Mouse (Mus musculus) spleen, adult 2 months (tissue): Measurements from ENCODE around the gene Kcnk7.

Experiments used
- CTCF ChIP-seq: fragments of 200-500 bp; IDR thresholded peaks from 2 replicates; pipeline ENCODE4 v1.5.1; 2011; ENCODE audit warnings: mild to moderate bottlenecking, inconsistent platforms; ENCODE audit not compliant: insufficient read depth, insufficient read length, insufficient replicate concordance; ENCODE audit errors: extremely low read depth
- POLR2A ChIP-seq: fragments of 200-500 bp; IDR thresholded peaks from 2 replicates; pipeline ENCODE4 v1.6.1; 2011; ENCODE audit warnings: low read depth, low read length, inconsistent platforms

DNA sequence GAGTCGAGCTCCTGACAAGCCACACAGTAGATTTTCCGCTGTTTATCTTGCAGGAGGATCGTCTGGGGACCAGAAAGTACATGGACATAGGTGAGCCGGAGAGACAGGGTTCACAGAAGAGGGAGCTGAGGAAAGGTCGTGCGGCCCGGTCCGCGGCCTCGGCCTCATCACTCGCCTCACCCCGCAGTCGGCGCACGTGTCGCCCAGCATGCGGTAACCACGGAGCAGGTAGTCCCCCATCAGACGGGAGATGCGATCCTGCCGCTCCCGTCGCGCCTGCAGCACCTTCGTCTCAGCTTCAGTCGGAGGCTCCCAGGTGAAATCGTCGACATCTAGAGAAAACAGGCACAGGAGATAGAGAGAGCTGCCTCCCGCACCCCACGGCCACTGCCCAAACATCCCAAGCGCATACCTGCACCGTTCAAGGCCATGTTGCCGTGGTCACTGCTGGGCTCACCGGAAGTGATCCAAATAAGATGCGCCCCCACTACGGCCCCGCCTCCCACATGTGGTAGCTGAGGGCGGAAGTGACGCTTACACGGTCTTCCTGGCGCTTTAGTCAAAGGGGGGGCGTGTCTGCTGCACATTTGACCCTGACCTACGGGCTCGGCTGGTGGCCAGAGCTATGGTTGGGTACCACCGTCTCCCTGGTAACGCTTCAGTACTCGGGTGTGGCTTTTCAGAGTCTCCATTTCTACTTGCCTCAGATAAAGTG lies 27.3 kb downstream of the Kcnk7 start:
- TF ChIP-seq CTCF (no peak), POLR2A (no peak; the same call in 1 of the 2 replicates)
